Mouse (Mus musculus): ENCODE data around the gene Lrrn3.

Gene Lrrn3

GRCm38 (mm10) chr12:41436206-41436985 is 49.8 kb downstream of the Lrrn3 start:
- DNase-seq (ENCODE audit: low spot score), result no peak

- DNase-seq (ENCODE audit: low spot score), result no peak
These were observed 57.4 kb downstream of the Lrrn3 start for GRCm38 (mm10) chr12:41428806-41429205.

- no peak for DNase-seq (ENCODE audit: low spot score)
These were observed 58.8 kb downstream of the Lrrn3 start for GRCm38 (mm10) chr12:41427464-41427863.

GRCm38 (mm10) chr12:41425101-41425679 is 61.0 kb downstream of the Lrrn3 start:
- DNase-seq (ENCODE audit: low spot score), result no peak

- no peak for DNase-seq (ENCODE audit: low spot score)
These were observed 68.3 kb downstream of the Lrrn3 start for GRCm38 (mm10) chr12:41417961-41418360.

GRCm38 (mm10) chr12:41417099-41417498 is 69.1 kb downstream of the Lrrn3 start:
- DNase-seq (ENCODE audit: low spot score), result no peak

- no peak for DNase-seq (ENCODE audit: low spot score)
These were observed 69.6 kb downstream of the Lrrn3 start for GRCm38 (mm10) chr12:41416635-41417034.

GRCm38 (mm10) chr12:41409431-41409830 is 76.8 kb downstream of the Lrrn3 start:
- DNase-seq (ENCODE audit: low spot score), result no peak

- DNase-seq (ENCODE audit: low spot score), result no peak
These were observed 84.3 kb downstream of the Lrrn3 start for GRCm38 (mm10) chr12:41401923-41402322.

Data from ovary, postnatal 36 days (tissue).